ENCODE assay signal across 18 mouse cellular contexts in genomic region chr16:7152401-7152800, GRCm38 (mm10).
A peak's percentile ranks its signal among the peaks of the same experiment; 100 is the strongest.
DNase-seq lines count a peak whose midpoint lies in the region; ATAC-seq and TF ChIP-seq lines count a peak whose summit lies in the region.
"Had no signal": no experiment of that assay in that cellular context is flagged by ENCODE, and none has a peak within 500 bp of the region (broad histone marks: within the 10 kb centered on the region; RNA-seq: fewer than 3 reads in every experiment).

No protein-coding gene starts in this region.

- intact Hi-C loops in gastrocnemius, adult 2 months (cut with DNase I), result no loop called here
- intact Hi-C loops in gastrocnemius, postnatal 14 days (cut with DNase I; ENCODE audit: low total_unique reads), result no loop called here

- ATAC-seq in midbrain, embryonic 11.5 days (ENCODE audit: low FRiP score), result no peak
- ATAC-seq in midbrain, postnatal 0 days (ENCODE audit: low FRiP score), result no peak
- no peak for ATAC-seq in midbrain, embryonic 16.5 days
- ATAC-seq: forebrain, postnatal 0 days had no signal

- no peaks in the 10 kb centered on the region for H3K9me3 ChIP-seq in midbrain, embryonic 11.5 days (ENCODE audit: control insufficient read depth, low read length)
- no peaks in the 10 kb centered on the region for H3K9me3 ChIP-seq in midbrain, postnatal 0 days (ENCODE audit: low read length)
- H3K9me3 ChIP-seq in midbrain, embryonic 16.5 days (replicated peaks; ENCODE audit: control insufficient read depth, low read length, poor library complexity, severe bottlenecking), result no peaks in the 10 kb centered on the region
- H3K9me3 ChIP-seq: embryonic facial prominence, embryonic 12.5 days; heart, embryonic 13.5 days; hindbrain, embryonic 12.5 days had no signal

- WGBS in midbrain, embryonic 11.5 days, result 67% methylated on average over 4 of the region's 4 CpGs
- WGBS in midbrain, postnatal 0 days, result 66% methylated on average over 4 of the region's 4 CpGs
- 76% methylated on average over 4 of the region's 4 CpGs for WGBS in midbrain, embryonic 16.5 days

- DNase-seq in gastrocnemius, adult 2 months, result no peak
- no peak for DNase-seq in gastrocnemius, postnatal 14 days
- peak; percentile 65 for DNase-seq in midbrain, embryonic 11.5 days (ENCODE audit: low spot score, missing footprints)
- DNase-seq in midbrain, postnatal 0 days (ENCODE audit: low spot score), result no peak
- DNase-seq in brain, adult 2 months (ENCODE audit: low read depth, low spot score), result peak; percentile 51
- DNase-seq in lung, postnatal 10 days, result no peak
- DNase-seq: adrenal gland, postnatal 10 days; cerebellum, adult 11-12 months; cerebellum, adult 9-10 months; cerebellum, postnatal 25 days; forebrain, postnatal 0 days; gastrocnemius, postnatal 36 days; heart, adult 11 months; heart, postnatal 36 days had no signal

- no peak overlapping the region for H3K4me2 ChIP-seq in midbrain, embryonic 11.5 days
- H3K4me2 ChIP-seq in midbrain, postnatal 0 days (ENCODE audit: low read depth, low read length, poor library complexity, severe bottlenecking), result no peak overlapping the region
- peak overlapping the region; percentile 28 for H3K4me2 ChIP-seq in midbrain, embryonic 16.5 days (ENCODE audit: low read length)
- H3K4me2 ChIP-seq: embryonic facial prominence, embryonic 12.5 days; heart, embryonic 13.5 days; hindbrain, embryonic 12.5 days had no signal

- no peak overlapping the region for H3K9ac ChIP-seq in midbrain, embryonic 11.5 days (ENCODE audit: low read length)
- no peak overlapping the region for H3K9ac ChIP-seq in midbrain, postnatal 0 days (replicated peaks; ENCODE audit: low read length, poor library complexity, severe bottlenecking)
- no peak overlapping the region for H3K9ac ChIP-seq in midbrain, embryonic 16.5 days (ENCODE audit: low read depth, low read length)
- H3K9ac ChIP-seq: embryonic facial prominence, embryonic 12.5 days; forebrain, postnatal 0 days; heart, embryonic 13.5 days; hindbrain, embryonic 12.5 days had no signal

- H3K4me1 ChIP-seq in midbrain, embryonic 11.5 days (ENCODE audit: control insufficient read depth, insufficient read depth, low read length), result peaks cover 7% of the 10 kb centered on the region; the same call in 1 of the 2 replicates
- H3K4me1 ChIP-seq in midbrain, postnatal 0 days (ENCODE audit: insufficient read depth, low read length), result peaks cover 6% of the 10 kb centered on the region; the same call in 1 of the 2 replicates
- peaks cover 45% of the 10 kb centered on the region for H3K4me1 ChIP-seq in midbrain, embryonic 16.5 days (ENCODE audit: control insufficient read depth, insufficient read depth, low read length)

- no peak overlapping the region for H3K4me3 ChIP-seq in gastrocnemius, adult 2 months
- H3K4me3 ChIP-seq in midbrain, embryonic 11.5 days (ENCODE audit: low read depth, low read length), result no peak overlapping the region
- no peak overlapping the region for H3K4me3 ChIP-seq in midbrain, postnatal 0 days (ENCODE audit: low read depth, low read length)
- no peak overlapping the region for H3K4me3 ChIP-seq in midbrain, embryonic 16.5 days (ENCODE audit: low read depth, low read length)
- H3K4me3 ChIP-seq: embryonic facial prominence, embryonic 12.5 days; heart, embryonic 13.5 days; hindbrain, embryonic 12.5 days had no signal

- peak overlapping the region; percentile 72; the same call in 1 of the 2 replicates for H3K27ac ChIP-seq in gastrocnemius, adult 2 months
- H3K27ac ChIP-seq in midbrain, embryonic 11.5 days (ENCODE audit: low read depth, low read length), result no peak overlapping the region
- no peak overlapping the region for H3K27ac ChIP-seq in midbrain, postnatal 0 days (ENCODE audit: low read depth, low read length)
- peak overlapping the region; percentile 54 for H3K27ac ChIP-seq in midbrain, embryonic 16.5 days (ENCODE audit: low read length)
- H3K27ac ChIP-seq: embryonic facial prominence, embryonic 12.5 days; heart, embryonic 13.5 days; hindbrain, embryonic 12.5 days had no signal

- H3K27me3 ChIP-seq in midbrain, embryonic 11.5 days (ENCODE audit: control insufficient read depth, insufficient read depth, low read length), result no peaks in the 10 kb centered on the region; the same call in 1 of the 2 replicates
- H3K27me3 ChIP-seq in midbrain, postnatal 0 days (ENCODE audit: insufficient read depth, low read length), result no peaks in the 10 kb centered on the region
- H3K27me3 ChIP-seq in midbrain, embryonic 16.5 days (ENCODE audit: control insufficient read depth, insufficient read depth, low read depth, low read length), result no peaks in the 10 kb centered on the region
- H3K27me3 ChIP-seq: embryonic facial prominence, embryonic 12.5 days; heart, embryonic 13.5 days; hindbrain, embryonic 12.5 days had no signal

- TF ChIP-seq CTCF in gastrocnemius, adult 2 months (IDR thresholded peaks at IDR 0.05), result no peak
- TF ChIP-seq CTCF in midbrain, postnatal 0 days (IDR thresholded peaks at IDR 0.05), result no peak

- H3K36me3 ChIP-seq in midbrain, embryonic 11.5 days (ENCODE audit: control insufficient read depth, insufficient read depth, low read length), result no peaks in the 10 kb centered on the region
- H3K36me3 ChIP-seq in midbrain, postnatal 0 days (ENCODE audit: insufficient read depth, low read length), result no peaks in the 10 kb centered on the region
- H3K36me3 ChIP-seq in midbrain, embryonic 16.5 days (ENCODE audit: control insufficient read depth, insufficient read depth, low read length), result no peaks in the 10 kb centered on the region
- H3K36me3 ChIP-seq: embryonic facial prominence, embryonic 12.5 days; heart, embryonic 13.5 days; hindbrain, embryonic 12.5 days had no signal

Comparison
In these comparisons a context has a peak if more than half of its experiments do, and no peak if none do; other contexts are left out.
1. DNase-seq: peak in midbrain, embryonic 11.5 days (single experiment) and brain, adult 2 months (single experiment); none in gastrocnemius, adult 2 months (single experiment), gastrocnemius, postnatal 14 days (single experiment), midbrain, postnatal 0 days (single experiment) and lung, postnatal 10 days (single experiment).
2. H3K27ac ChIP-seq: peak in gastrocnemius, adult 2 months (single experiment) and midbrain, embryonic 16.5 days (single experiment); none in midbrain, embryonic 11.5 days (single experiment) and midbrain, postnatal 0 days (single experiment).